Mouse (Mus musculus): ENCODE measurements around the gene Cend1. TPM values are rescaled to one million over a fixed set of nuclear protein-coding genes. Genes with fewer than 3 reads are reported as not detected.

Gene Cend1
- total RNA-seq, 1 experiment from 2014 or later: 1.3 TPM

GRCm38 (mm10) chr7:141443081-141443821, 14.0 kb upstream of the Cend1 start:
- no peak for DNase-seq

DNA sequence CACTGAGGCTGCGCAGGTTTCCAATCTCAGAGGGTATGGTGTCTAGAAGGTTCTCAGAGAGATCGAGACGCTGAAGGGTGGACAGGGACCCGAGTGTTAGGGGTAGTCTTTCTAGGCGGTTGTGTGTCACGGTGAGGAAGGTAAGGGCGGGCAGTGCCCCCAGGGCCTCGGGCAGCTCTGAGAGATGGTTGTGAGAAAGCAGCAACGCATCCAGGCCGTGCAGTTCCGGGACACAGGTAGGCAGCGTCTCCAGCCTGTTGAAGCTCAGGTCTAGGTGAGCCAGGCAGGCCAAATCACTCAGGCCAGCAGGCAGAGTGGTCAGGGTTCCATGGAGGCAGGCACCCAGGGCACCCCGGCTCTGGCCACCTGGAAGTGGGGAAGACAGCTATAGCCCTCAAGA, 12.9 kb upstream of the Cend1 start:
- no peak for DNase-seq

DNA sequence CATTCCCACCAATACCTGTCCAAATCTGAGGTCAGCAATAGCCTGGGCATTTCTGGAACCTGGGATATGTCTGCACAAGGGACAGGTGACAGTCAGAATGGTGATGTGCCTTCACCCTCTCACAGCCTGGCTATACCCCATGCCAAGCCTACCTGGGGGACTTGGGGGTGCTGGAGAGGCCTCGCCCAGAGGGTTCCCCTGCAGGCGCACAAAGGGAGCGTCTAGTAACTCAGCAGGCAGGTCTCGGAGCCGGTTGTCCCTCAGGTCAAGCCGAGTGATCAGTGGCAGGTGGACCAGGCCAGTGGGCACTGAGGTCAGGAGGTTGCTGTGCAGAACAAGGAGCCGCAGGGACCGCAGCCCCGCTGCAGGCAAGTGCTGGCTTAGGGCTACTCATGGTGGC, 12.2 kb upstream of the Cend1 start:
- DNase-seq: no peak

DNA sequence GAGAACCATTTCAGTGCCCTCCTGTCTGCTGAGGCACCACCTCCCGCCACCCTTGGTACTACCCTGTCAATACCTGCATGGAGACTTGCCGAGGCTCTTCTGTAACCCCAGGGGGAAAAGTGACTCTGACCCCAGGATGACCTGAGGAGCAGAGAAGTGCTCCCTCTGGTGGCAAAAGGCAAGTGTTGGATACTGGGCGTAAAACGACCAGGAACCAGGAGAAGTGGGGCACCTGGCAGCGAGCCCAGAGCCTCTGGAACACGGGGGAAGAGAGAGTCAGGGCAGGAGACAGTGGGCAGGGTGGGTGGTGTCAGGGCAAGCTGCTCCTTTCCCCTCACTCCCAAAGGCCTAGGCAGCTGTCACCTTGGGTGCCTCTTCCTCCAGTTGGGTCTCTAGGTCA, 11.3 kb upstream of the Cend1 start:
- DNase-seq: peak; percentile 69

- DNase-seq: no peak
Observed at GRCm38 (mm10) chr7:141439811-141440210, 10.5 kb upstream of the Cend1 start.

- DNase-seq: no peak
Observed at GRCm38 (mm10) chr7:141439140-141439679, 9.9 kb upstream of the Cend1 start.

DNA sequence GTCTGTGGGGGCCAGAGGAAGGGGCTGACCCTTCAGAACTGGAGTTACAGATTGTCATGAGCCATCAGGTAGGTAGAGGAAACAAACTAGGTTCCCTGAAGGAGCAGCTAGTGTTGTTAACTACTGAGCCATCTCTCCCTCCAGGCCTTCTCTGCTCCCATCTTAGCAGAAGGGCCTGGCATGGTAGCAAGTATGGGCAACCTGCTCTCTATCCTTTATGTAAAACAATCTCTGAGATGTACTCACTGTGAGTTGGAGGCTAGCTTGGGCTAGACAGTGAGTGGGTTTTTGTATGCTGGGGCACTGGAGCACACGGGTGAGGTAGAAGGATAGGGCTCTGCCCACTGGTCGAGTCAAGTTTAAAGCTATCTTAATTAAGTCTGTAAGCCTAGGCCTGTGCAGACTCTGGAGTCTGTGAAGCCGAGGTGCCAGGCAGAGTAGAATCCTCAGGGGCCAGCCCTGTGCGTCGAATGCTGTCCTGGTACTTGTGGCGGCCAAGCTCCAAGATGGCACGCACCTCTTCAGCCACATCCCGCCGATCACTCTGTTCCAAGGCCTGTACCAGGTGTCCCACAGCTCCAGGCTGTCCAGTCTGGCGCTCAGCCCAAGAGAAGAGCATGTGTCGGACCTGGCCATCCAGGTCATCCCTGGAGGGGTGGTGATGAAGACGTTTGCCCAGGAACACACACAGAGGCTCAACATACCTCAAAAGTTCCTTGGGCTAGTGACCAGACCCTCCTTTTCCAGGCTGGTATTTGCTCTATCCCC, 9.1 kb upstream of the Cend1 start:
- DNase-seq: no peak

GRCm38 (mm10) chr7:141437178-141438120, 8.2 kb upstream of the Cend1 start, which contains the start of gene Slc25a22:
TSS of gene Slc25a22 (minus strand) at chr7:141437892.
- peak; percentile 88 for DNase-seq

DNA sequence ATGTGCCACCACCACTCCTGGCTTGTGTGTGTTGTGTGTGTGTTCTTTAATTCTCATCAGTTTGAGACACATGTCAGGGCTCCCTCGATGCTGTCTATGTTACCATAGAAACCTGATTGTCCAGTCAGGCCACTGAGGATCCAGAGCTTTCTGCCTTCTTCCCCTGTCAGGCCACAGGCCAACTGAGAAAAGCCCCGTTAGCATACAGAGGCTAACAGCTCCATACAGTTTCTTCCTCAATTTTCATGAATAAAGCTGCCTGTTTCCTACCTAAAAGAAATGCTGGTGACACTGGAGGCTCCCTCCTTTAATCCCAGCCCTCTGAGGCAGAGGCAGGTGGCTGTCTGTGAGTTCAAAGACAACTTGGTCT, 7.2 kb upstream of the Cend1 start:
- DNase-seq: no peak

DNA sequence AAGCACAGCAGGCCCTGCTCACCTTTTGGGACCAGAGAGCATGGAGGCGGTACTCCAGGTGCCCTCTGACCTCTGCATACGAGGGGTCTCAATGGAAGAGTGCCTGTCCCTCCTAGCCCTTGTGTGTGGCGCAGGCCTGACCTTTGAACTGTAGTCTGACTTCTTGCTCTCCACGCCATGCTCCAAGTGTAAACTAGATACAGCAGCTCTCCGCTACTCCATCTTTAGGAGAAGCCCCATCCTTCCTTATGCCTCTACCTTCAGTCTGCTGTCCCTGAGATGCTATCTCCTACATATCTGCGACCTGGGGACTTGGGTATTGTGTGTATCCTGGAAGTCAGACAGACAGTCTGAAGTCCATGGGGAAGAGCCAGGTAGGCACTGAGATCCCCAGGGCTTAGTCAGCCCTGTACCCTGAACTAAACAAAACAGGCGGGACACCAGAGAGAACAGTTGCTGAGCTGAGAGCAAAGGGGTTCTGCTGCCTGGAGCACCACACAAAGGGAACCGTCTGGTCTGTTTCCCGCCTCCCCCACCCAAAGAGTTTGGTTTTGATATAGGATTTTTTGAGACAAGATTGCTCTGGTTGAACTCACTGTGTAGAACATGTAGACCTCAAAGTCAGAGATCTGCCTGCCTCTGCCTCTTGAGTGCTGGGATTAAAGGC, 6.7 kb upstream of the Cend1 start:
- DNase-seq: no peak

DNA sequence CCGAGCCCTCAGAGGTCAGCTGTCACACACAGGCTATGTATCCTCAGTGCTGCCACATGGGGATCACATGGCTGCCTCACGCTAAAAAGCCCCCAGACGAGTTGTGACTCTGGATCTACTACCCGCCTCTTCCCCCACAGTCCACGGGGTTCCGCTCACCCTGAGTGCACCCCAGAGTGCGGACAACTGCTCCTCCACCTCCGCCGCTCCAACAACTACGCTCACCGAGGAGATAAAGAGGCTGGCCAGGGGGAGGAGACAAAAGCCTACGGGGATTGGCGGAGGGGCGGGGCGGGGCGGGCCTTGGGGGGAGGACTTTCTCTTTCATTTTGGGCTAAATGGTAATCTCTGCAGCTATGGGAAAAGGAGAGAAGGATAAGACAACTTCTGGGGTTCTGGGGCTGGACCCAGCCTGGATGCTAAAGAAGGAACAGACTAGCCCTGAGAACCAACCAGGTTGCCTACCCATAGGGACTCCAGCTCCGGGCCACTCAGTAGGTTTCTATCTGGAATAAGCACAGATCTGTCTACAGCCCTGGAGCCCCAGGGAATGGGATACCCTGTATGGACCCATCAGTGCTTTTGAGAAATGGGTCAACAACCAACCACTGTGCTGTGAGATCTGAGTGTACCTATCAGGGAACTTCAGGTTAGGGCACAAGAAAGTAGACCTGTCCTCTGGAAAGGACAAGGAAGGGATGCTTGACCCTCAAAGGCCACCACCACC, 6.0 kb upstream of the Cend1 start:
- peak; percentile 72 for DNase-seq

DNA sequence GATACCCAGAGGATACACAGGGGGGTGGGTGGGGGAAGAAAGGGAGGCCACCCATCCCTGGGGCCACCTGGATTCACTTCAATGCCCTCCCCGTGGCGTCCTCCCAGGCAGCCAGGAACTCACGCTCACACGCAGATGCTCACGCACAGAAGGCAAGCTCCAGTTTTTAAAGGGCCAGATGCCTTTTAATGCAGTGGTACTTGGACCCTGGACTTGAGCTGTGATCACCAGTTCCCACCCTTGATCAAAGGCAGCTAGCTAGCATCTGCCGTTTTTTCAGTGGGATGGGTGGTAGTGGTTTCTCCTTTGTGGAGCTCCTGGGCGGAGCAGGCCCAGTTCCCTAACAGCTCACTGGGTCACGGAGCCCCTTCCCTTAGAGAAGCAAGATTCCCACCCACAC, 5.2 kb upstream of the Cend1 start:
- DNase-seq: peak; percentile 55

DNA sequence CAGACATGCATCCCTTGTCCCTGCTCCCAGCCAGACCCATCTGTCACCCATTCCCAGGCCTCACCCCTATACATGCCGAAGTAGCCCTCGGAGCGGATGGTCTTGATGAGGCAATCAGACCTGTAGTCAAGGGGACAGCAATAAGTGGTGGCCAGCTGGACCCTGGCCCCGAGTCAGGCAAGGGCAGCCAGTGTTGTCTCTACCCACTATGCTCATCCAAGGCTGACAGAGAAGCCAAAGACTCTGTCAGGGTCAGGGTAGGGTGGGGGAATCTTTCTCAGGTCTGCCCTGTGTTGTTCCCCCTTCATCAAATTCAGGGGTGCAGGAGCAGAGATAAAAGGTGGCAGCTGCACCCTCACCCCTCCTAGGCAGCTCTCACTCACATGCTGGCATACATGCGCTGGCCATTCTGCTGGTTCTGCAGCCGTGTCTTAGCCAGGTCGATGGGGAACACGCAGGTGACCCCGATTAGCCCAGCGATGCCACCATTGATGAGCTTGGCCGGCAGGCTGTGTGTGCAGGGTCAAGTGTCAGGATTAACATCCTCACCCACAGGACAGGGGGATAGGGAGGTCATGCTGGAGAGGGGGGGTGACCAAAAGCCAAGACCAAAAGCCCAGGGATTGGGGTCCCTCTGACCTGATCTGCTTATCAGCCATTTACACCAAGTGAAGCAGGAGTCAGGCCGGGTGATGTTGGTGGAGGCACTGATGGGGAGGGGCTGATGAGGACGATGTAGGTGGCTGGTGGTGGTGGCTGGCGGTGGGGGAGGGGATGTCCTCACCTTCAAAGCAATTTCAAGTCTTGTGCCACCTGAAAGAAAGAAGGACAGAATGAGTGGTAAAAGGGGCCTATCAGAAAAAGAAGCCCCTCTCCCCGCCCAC, 4.5 kb upstream of the Cend1 start:
- no peak for DNase-seq

GRCm38 (mm10) chr7:141432741-141433516, 3.6 kb upstream of the Cend1 start:
- peak; percentile 78 for DNase-seq

DNA sequence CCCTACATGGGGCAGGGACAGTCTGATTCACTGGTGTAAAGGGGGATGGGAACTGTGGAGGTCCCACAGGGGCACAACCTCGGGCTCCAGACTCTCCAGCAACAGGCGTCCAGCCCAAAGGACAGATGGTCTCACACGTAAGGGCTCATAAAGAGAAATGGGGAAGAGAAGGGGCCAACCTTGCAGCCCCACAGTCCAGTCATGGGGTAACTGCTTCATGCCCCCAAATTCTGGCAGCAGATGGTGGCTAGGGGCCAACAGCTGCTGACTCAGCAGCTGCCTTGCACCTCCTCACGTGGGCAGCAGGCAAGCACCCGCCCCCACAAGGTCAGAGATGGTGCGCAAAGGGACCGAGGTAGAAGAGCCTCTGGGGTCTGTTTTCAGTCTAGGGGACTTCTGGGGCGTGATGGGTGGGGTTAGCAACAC, 2.9 kb upstream of the Cend1 start:
- peak; percentile 86 for DNase-seq

DNA sequence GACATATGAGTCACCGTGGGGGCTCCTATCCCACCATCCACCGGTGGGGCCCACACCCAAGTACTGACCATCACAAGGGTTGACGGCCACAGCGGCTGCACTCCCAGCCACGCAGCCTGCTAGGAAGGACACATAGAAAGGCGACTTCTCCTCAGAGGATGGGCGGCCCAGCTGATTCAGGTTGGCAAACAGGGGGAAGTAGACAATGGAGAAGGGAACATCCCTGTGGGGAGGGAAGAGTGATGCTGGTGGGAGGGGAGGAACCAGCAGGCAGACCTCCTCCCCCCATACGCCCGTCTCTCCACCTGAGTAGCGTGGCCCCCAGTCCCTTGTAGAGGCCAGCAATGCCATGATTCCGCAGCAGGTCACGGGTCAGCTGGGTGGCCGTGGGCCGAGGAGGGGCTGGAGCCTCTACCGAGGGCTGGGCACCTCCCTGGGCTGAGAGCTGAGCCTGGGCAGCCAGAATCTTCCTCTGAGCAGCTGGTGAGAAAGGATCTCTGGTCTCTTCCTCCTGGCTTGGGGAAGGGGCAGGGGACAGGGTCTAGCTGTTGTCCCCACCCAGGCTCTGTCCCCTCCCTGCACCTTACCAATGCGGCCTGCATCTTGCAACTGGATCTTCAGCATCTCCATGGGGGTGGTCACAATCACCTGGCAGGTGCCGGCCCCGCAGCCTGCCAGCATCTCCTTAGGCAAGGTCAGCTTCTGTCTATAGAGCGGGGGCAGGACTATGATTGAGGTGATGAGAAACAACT, 2.3 kb upstream of the Cend1 start:
- no peak for DNase-seq

- DNase-seq: no peak
Observed at GRCm38 (mm10) chr7:141430585-141431240, 1.4 kb upstream of the Cend1 start.
